Mouse (Mus musculus): ENCODE data around the gene Serinc4. TPM values are rescaled to one million over a fixed set of nuclear protein-coding genes. Genes with fewer than 3 reads are reported as not detected.

Serinc4 gene
- polyA plus RNA-seq, 1 experiment from 2014 or later = 0.20 TPM

DNA sequence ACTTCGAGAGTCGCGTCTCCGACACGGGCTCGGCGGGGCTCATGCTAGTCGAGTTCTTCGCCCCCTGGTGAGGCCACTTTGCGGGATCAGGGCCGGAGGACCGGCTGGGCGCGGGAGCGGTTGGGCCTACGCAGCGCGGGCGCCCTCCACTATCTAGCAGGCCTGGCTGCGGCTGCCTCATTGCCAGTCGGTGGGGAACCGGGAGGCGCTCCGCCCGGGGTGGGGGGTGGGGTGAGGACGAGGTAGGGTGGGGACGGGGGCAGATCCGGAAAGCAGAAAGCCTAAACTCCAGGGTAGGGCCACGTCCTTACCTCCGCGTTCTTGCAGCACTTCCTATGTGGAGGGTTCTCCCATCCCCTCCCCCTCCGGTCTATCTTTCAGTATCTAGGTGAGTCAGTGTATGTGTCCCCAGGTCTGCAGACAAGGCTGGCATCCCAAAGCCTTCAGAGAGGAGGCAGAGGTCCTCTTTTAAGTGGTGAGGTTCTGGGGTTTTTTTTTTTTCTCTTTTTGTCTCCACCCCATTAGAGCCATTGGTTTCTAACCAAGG is 42.4 kb downstream of the Serinc4 start:
- under 1% methylated on average over 32 of the region's 32 CpGs for WGBS

DNA sequence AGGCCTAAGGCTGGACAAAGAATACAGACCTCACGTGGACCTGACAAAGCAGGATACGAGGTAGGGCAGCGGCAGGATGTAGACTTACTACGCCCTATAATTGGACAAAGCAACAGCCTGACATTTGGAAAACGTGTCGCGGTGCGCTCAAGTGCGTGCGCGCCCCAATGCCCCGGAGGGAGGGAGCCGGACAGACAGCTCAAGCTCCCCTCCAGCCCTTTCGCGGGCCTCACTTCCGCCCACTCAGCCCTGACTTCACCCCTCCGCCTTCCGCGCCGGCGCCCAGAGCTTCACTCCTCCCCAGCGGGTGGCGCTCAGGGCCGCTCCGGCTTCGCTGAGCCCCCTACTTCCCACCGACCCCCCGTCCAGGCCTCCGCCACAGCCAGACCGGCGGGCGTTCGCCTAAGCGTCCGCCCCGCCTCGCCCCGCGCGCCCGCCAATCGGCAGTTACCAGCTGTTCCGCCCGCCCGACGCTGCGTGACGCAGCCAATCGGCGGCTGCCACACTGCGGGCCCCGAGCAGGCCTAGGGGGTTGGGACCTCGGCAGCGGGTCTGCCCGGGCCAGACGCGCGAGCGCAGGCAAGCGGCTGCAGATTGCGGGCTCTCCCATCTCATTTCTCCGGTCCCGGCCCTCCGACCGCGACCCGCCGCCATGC is 43.1 kb downstream of the Serinc4 start, which contains the start of the genes Pdia3 and Catsper2:
Gene Pdia3, plus strand, starts transcription at position 389 of the 656 bp plus-strand sequence.
Gene Catsper2, minus strand, starts transcription at position 406 of the 656 bp plus-strand sequence.
- TF ChIP-seq CTCF (IDR thresholded peaks at IDR 0.05; ENCODE audit: low read depth) = peak; percentile 58; the same call in 1 of the 2 replicates
- peaks cover 7% of the 10 kb centered on the region; the same call in 1 of the 2 replicates for H3K36me3 ChIP-seq (ENCODE audit: insufficient read depth, low read length)
- peak within 1 kb of the TSS; percentile 97 for H3K4me3 ChIP-seq (replicated peaks; ENCODE audit: low read depth, low read length)
- peak within 1 kb of the TSS; percentile 99 for H3K9ac ChIP-seq (ENCODE audit: low read depth, low read length)
- peak; percentile 99 for ATAC-seq (replicated peaks; ENCODE audit: low FRiP score, low read depth)
- H3K4me1 ChIP-seq (replicated peaks; ENCODE audit: insufficient read depth, low read length) = peaks cover 15% of the 10 kb centered on the region; the same call in 1 of the 2 replicates
- H3K27me3 ChIP-seq (ENCODE audit: insufficient read depth, low read length) = no peaks in the 10 kb centered on the region
- H3K4me2 ChIP-seq (ENCODE audit: low read length) = peak within 1 kb of the TSS; percentile 67
- DNase-seq (ENCODE audit: low spot score) = peak; percentile 98
- no peaks in the 10 kb centered on the region for H3K9me3 ChIP-seq (replicated peaks; ENCODE audit: low read length)
- peak within 1 kb of the TSS; percentile 99 for H3K27ac ChIP-seq
- WGBS = 2% methylated on average over 61 of the region's 68 CpGs

More for the DNA sequence above, 42.4 kb downstream of the Serinc4 start:
- DNase-seq (ENCODE audit: low spot score) (peak; percentile 47), ATAC-seq (replicated peaks; ENCODE audit: low FRiP score, low read depth) (peak; percentile 41)
- Histone ChIP-seq H3K4me2 (ENCODE audit: low read length) (peak overlapping the region; percentile 67), H3K9ac (ENCODE audit: low read depth, low read length) (peak overlapping the region; percentile 99), H3K9me3 (replicated peaks; ENCODE audit: low read length) (no peaks in the 10 kb centered on the region), H3K36me3 (ENCODE audit: insufficient read depth, low read length) (peaks cover 13% of the 10 kb centered on the region; the same call in 1 of the 2 replicates), H3K27ac (peak overlapping the region; percentile 99), H3K4me1 (replicated peaks; ENCODE audit: insufficient read depth, low read length) (peaks cover 15% of the 10 kb centered on the region; the same call in 1 of the 2 replicates), H3K4me3 (replicated peaks; ENCODE audit: low read depth, low read length) (peak overlapping the region; percentile 97), H3K27me3 (ENCODE audit: insufficient read depth, low read length) (no peaks in the 10 kb centered on the region)
- TF ChIP-seq CTCF (IDR thresholded peaks at IDR 0.05; ENCODE audit: low read depth) = no peak

DNA sequence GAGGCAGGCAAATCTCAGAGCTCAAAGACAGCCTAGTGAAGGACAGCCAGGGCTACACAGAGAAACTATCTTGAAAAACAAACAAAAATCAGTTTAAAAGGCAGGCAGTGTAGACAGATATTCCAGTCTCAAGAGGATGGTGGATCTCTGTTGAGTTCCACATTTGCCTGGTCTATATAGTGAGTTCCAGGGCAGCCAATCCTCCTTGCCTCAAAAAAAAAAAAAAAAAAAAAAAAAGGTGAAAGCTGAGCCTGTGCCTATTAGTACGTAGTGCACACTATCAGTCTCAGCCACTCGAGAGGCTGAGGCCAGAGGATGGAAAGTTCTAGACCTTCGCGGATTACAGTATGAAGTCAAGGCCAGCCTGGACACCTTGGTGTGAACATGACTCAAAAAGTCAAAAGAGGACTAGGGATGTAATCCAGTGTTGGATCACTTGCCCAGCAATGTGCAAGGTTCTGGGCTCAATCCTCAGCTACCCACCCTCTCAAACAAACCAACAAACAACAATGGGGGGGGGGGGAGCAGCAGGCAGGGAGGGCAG is 43.7 kb downstream of the Serinc4 start:
- WGBS = 18% methylated on average over 4 of the region's 4 CpGs

DNA sequence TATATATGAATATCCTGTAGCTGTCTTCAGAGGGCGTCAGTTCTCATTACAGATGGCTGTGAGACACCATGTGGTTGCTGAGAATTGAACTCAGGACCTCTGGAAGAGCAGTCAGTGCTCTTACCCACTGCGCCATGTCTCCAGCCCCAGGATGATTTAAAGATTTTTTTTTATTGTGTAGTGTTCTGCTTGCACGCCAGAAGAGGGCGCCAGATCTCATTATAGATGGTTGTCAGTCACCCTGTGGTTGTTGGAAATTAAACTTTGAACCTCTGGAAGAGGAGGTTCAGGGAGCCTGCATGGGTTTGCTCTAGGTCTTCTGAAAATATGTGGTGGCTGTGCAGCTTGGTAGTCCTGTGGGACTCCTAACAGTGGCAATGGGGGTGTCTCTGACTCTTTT is 48.4 kb downstream of the Serinc4 start:
- Histone ChIP-seq H3K27ac (no peak overlapping the region), H3K4me3 (replicated peaks; ENCODE audit: low read depth, low read length) (no peak overlapping the region), H3K36me3 (ENCODE audit: insufficient read depth, low read length) (no peaks in the 10 kb centered on the region), H3K4me1 (replicated peaks; ENCODE audit: insufficient read depth, low read length) (no peaks in the 10 kb centered on the region), H3K27me3 (ENCODE audit: insufficient read depth, low read length) (no peaks in the 10 kb centered on the region), H3K9ac (ENCODE audit: low read depth, low read length) (no peak overlapping the region), H3K9me3 (replicated peaks; ENCODE audit: low read length) (no peaks in the 10 kb centered on the region), H3K4me2 (ENCODE audit: low read length) (no peak overlapping the region)
- DNase-seq (ENCODE audit: low spot score) = peak; percentile 46
- no peak for ATAC-seq (replicated peaks; ENCODE audit: low FRiP score, low read depth)
- TF ChIP-seq CTCF (IDR thresholded peaks at IDR 0.05; ENCODE audit: low read depth) = peak; percentile 59
- 40% methylated on average over 4 of the region's 4 CpGs for WGBS

More for the DNA sequence above, 43.7 kb downstream of the Serinc4 start:
- TF ChIP-seq CTCF (IDR thresholded peaks at IDR 0.05; ENCODE audit: low read depth) = no peak
- H3K27ac ChIP-seq = peak overlapping the region; percentile 99
- 0 out of 2 replicates have a peak, but pooled peaks cover 4% of the 10 kb centered on the region for H3K36me3 ChIP-seq (ENCODE audit: insufficient read depth, low read length)
- H3K9ac ChIP-seq (ENCODE audit: low read depth, low read length) = peak overlapping the region; percentile 99
- no peaks in the 10 kb centered on the region for H3K27me3 ChIP-seq (ENCODE audit: insufficient read depth, low read length)
- peak overlapping the region; percentile 67 for H3K4me2 ChIP-seq (ENCODE audit: low read length)
- peak overlapping the region; percentile 97 for H3K4me3 ChIP-seq (replicated peaks; ENCODE audit: low read depth, low read length)
- ATAC-seq (replicated peaks; ENCODE audit: low FRiP score, low read depth) (no peak; the same call in 1 of the 2 replicates), DNase-seq (ENCODE audit: low spot score) (no peak)
- peaks cover 15% of the 10 kb centered on the region; the same call in 1 of the 2 replicates for H3K4me1 ChIP-seq (replicated peaks; ENCODE audit: insufficient read depth, low read length)
- H3K9me3 ChIP-seq (replicated peaks; ENCODE audit: low read length) = no peaks in the 10 kb centered on the region

DNA sequence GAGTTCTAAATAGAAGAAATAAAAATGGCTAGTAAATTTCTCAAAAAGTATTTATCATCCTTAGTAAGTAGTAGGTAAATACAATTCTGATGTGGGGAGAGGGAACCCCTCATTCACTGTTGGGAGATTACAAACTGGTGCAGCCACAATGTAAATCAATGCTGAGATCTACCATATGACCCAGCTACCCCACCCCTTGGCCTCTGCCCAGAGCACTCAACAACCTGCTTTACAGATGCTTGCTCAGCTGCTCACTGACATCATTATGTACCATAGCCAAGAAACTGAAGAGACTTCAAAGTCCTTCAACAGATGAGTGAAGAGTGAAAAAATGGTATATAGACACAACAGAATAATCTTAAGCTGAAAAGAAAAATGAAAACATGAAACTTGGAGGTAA is 53.3 kb downstream of the Serinc4 start:
- TF ChIP-seq CTCF (IDR thresholded peaks at IDR 0.05; ENCODE audit: low read depth) = no peak
- no peak overlapping the region for H3K27ac ChIP-seq
- H3K36me3 ChIP-seq (ENCODE audit: insufficient read depth, low read length) = no peaks in the 10 kb centered on the region
- H3K9ac ChIP-seq (ENCODE audit: low read depth, low read length) = no peak overlapping the region
- H3K4me3 ChIP-seq (replicated peaks; ENCODE audit: low read depth, low read length) = no peak overlapping the region
- no peaks in the 10 kb centered on the region for H3K9me3 ChIP-seq (replicated peaks; ENCODE audit: low read length)
- ATAC-seq (replicated peaks; ENCODE audit: low FRiP score, low read depth) = no peak
- no peak overlapping the region for H3K4me2 ChIP-seq (ENCODE audit: low read length)
- DNase-seq (ENCODE audit: low spot score) = no peak
- no peaks in the 10 kb centered on the region for H3K27me3 ChIP-seq (ENCODE audit: insufficient read depth, low read length)
- H3K4me1 ChIP-seq (replicated peaks; ENCODE audit: insufficient read depth, low read length) = no peaks in the 10 kb centered on the region

DNA sequence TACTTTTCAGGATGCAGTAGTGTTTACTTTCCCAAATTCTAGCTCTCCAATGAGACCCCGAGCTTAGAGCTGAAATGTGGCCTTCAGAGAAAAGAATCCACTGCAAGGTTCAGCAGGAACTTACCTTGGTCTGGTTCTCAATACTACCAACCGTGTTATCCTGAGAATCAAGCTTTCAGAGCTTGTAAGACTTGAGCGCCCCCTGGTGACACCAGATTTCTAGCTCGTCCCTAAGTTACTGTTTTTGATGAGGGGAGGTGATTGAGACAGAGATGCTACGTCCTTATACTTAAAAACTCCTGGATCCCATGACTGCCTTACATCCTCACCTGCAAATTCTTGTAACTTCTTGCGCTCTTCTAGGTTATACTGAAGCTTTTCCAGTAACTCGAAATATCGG is 60.0 kb downstream of the Serinc4 start:
- peak; percentile 89 for DNase-seq (ENCODE audit: low spot score)

More for the DNA sequence above, 60.0 kb downstream of the Serinc4 start:
- Histone ChIP-seq H3K27ac (no peak overlapping the region), H3K4me2 (ENCODE audit: low read length) (no peak overlapping the region), H3K9ac (ENCODE audit: low read depth, low read length) (no peak overlapping the region), H3K36me3 (ENCODE audit: insufficient read depth, low read length) (no peaks in the 10 kb centered on the region), H3K9me3 (replicated peaks; ENCODE audit: low read length) (no peaks in the 10 kb centered on the region), H3K27me3 (ENCODE audit: insufficient read depth, low read length) (no peaks in the 10 kb centered on the region), H3K4me1 (replicated peaks; ENCODE audit: insufficient read depth, low read length) (no peaks in the 10 kb centered on the region), H3K4me3 (replicated peaks; ENCODE audit: low read depth, low read length) (no peak overlapping the region)
- TF ChIP-seq CTCF (IDR thresholded peaks at IDR 0.05; ENCODE audit: low read depth) = peak; percentile 89
- ATAC-seq (replicated peaks; ENCODE audit: low FRiP score, low read depth) = no peak
- 13% methylated on average over 8 of the region's 8 CpGs for WGBS

Small RNA genes lying within 50 kb of the gene (microRNA-seq; reads per million reads assigned to microRNA genes)
- gene Gm22953 = not detected

Other genes with a start within 250 kb of the Serinc4 start
- gene Trp53bp1, start 185.4 kb downstream of the Serinc4 start, polyA plus RNA-seq (2015; fragmentation: Nextera tagmentation; extraction: Ambion mirVana) = 24.4 and 24.9 TPM in 2 replicates
- gene Map1a, start 167.2 kb downstream of the Serinc4 start, polyA plus RNA-seq (2015; fragmentation: Nextera tagmentation; extraction: Ambion mirVana) = 0.93 and 1.3 TPM in 2 replicates
- gene Ppip5k1, start 101.4 kb downstream of the Serinc4 start, polyA plus RNA-seq (2015; fragmentation: Nextera tagmentation; extraction: Ambion mirVana) = 13.1 and 14.0 TPM in 2 replicates
- 63.1 and 70.4 TPM in 2 replicates for gene Ckmt1, start 99.1 kb downstream of the Serinc4 start, polyA plus RNA-seq (2015; fragmentation: Nextera tagmentation; extraction: Ambion mirVana)
- not detected in 2 replicates for gene Strc, start 69.6 kb downstream of the Serinc4 start, polyA plus RNA-seq (2015; fragmentation: Nextera tagmentation; extraction: Ambion mirVana)
- gene Pdia3, start 43.0 kb downstream of the Serinc4 start, polyA plus RNA-seq (2015; fragmentation: Nextera tagmentation; extraction: Ambion mirVana) = 506 and 575 TPM in 2 replicates
- 1.7 and 2.4 TPM in 2 replicates for gene Catsper2, start 43.0 kb downstream of the Serinc4 start, polyA plus RNA-seq (2015; fragmentation: Nextera tagmentation; extraction: Ambion mirVana)
- gene Ell3, start 12.5 kb downstream of the Serinc4 start, polyA plus RNA-seq (2015; fragmentation: Nextera tagmentation; extraction: Ambion mirVana) = 13.9 and 15.3 TPM in 2 replicates
- gene Serf2, start 7.6 kb downstream of the Serinc4 start, polyA plus RNA-seq (2015; fragmentation: Nextera tagmentation; extraction: Ambion mirVana) = 520 and 562 TPM in 2 replicates
- gene Hypk, start 3.5 kb downstream of the Serinc4 start, polyA plus RNA-seq (2015; fragmentation: Nextera tagmentation; extraction: Ambion mirVana) = 102 and 123 TPM in 2 replicates
- gene Mfap1b, start 17.3 kb upstream of the Serinc4 start, polyA plus RNA-seq (2015; fragmentation: Nextera tagmentation; extraction: Ambion mirVana) = 43.2 and 45.8 TPM in 2 replicates
- 16.6 and 18.8 TPM in 2 replicates for gene Mfap1a, start 49.9 kb upstream of the Serinc4 start, polyA plus RNA-seq (2015; fragmentation: Nextera tagmentation; extraction: Ambion mirVana)
- gene Wdr76, start 49.9 kb upstream of the Serinc4 start, polyA plus RNA-seq (2015; fragmentation: Nextera tagmentation; extraction: Ambion mirVana) = 5.3 and 5.5 TPM in 2 replicates

Data from kidney, postnatal 0 days (tissue).